Mouse (Mus musculus) testis, adult 2 months (tissue): ENCODE measurements around the gene Anp32b.

Experiments
- CTCF ChIP-seq: fragments of 200-500 bp; IDR thresholded peaks from 2 replicates; pipeline ENCODE4 v1.5.1; 2012; ENCODE audit warnings: low read depth, mild to moderate bottlenecking, inconsistent platforms, low read length, moderate library complexity; ENCODE audit not compliant: control insufficient read depth, insufficient read depth, insufficient replicate concordance
- POLR2A ChIP-seq: fragments of 200-500 bp; IDR thresholded peaks from 2 replicates; pipeline ENCODE4 v1.6.1; 2012; ENCODE audit warnings: low read depth, mild to moderate bottlenecking, inconsistent platforms, low read length, moderate library complexity; ENCODE audit not compliant: control insufficient read depth

GRCm38 (mm10) chr4:46417491-46417890 is 33.2 kb upstream of the Anp32b start:
- peak; percentile 14; the same call in 1 of the 2 replicates for TF ChIP-seq CTCF
- TF ChIP-seq POLR2A, result no peak
